Mouse (Mus musculus) heart, adult 2 months (tissue): Measurements from ENCODE around the gene Limd2. TPM values are rescaled to one million over a fixed set of nuclear protein-coding genes. Genes with fewer than 3 reads are reported as not detected.

Experiments
- DNase-seq, 2 experiments: peaks; one replicate each; pipeline ENCODE4 v3.0.0; 2021
- H3K27ac ChIP-seq: fragments of 200-600 bp; 2 replicates; pipeline ENCODE4 v1.8.1; 2022
- H3K27me3 ChIP-seq: fragments of 200-500 bp; 2 replicates; pipeline ENCODE4 v1.6.1; 2012; ENCODE audit warnings: mild to moderate bottlenecking, low read length, inconsistent platforms, mixed read lengths; ENCODE audit not compliant: control insufficient read depth, insufficient read depth
- H3K36me3 ChIP-seq: fragments of 200-500 bp; 2 replicates; pipeline ENCODE4 v1.6.1; 2012; ENCODE audit warnings: low read length, inconsistent platforms; ENCODE audit not compliant: control insufficient read depth, insufficient read depth
- H3K4me1 ChIP-seq: fragments of 200-500 bp; 2 replicates; pipeline ENCODE4 v1.6.1; 2011; ENCODE audit warnings: low read length; ENCODE audit not compliant: control insufficient read depth, insufficient read depth
- H3K4me3 ChIP-seq: fragments of 200-600 bp; 2 replicates; pipeline ENCODE4 v1.8.1; 2022
- H3K79me2 ChIP-seq: fragments of 200-500 bp; replicated peaks from 2 replicates; pipeline ENCODE4 v1.6.1; 2012; ENCODE audit warnings: mild to moderate bottlenecking, inconsistent platforms, low read length, moderate library complexity, mixed read lengths; ENCODE audit not compliant: control insufficient read depth, insufficient read depth
- H3K9ac ChIP-seq: fragments of 200-500 bp; 2 replicates; pipeline ENCODE4 v1.6.1; 2012; ENCODE audit warnings: low read depth, mild to moderate bottlenecking, control low read depth, inconsistent platforms, low read length, mixed read lengths
- CTCF ChIP-seq: fragments of 200-600 bp; IDR thresholded peaks from 2 replicates; pipeline ENCODE4 v1.8.1; 2022; ENCODE audit warnings: antibody characterized with exemption, mild to moderate bottlenecking, moderate library complexity
- EP300 ChIP-seq: fragments of 200-500 bp; IDR thresholded peaks from 2 replicates; pipeline ENCODE4 v1.6.1; 2011; ENCODE audit warnings: low read depth, low read length, control low read depth; ENCODE audit not compliant: insufficient read depth
- POLR2A ChIP-seq: fragments of 200-500 bp; IDR thresholded peaks from 2 replicates; pipeline ENCODE4 v1.6.1; 2011; ENCODE audit warnings: mild to moderate bottlenecking, low read depth, low read length, control low read depth; ENCODE audit not compliant: insufficient read depth
- WGBS: fragments of 180-500 bp; shearing (Covaris S2); methylation state at CpG from one replicate; pipeline ENCODE4 v1.1.7; 2018; 5-methylcytosine and 5-hydroxymethylcytosine counted together
- intact Hi-C: fragments of 180-260 bp; cut with DNase I; formaldehyde crosslinking; loops from one replicate; pipeline ENCODE4 v1.15.1; 2025
- polyA plus RNA-seq: library from polyadenylated mRNA; depleted of rRNA; stranded (reverse); fragments of >200 nt; gene quantifications from 2 replicates; pipeline ENCODE4 v1.2.3, GENCODE M21; 2012
- total RNA-seq, 2 experiments: library from RNA; stranded (reverse); gene quantifications; 2 replicates each; pipeline ENCODE4 v1.2.3; 2021

The Limd2 gene
- total and polyA plus RNA-seq, 3 experiments = 3.6 to 11.5 (median 4.7) TPM

DNA sequence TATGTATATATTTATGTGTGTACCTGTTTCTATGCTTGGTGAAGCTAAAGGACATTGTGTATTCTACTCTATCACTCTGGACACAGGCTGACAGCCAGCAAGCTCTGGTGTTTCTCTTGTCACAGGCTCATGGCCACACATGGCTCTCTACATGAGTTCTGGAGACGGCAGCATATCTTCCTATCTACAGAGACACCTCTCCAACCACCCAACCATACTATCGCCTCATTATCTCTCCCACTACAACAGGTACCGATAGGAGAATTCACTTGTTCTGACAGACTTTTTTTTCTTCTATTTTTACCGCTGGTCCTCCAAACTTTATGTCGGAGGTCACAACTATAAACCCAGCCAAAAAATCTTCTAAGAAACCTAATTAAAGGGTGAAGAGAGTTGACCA, 31.6 kb upstream of the Limd2 start:
- TF ChIP-seq CTCF = no peak
- TF ChIP-seq EP300 = no peak
- TF ChIP-seq POLR2A = no peak
- no peaks in the 10 kb centered on the region for H3K79me2 ChIP-seq

DNA sequence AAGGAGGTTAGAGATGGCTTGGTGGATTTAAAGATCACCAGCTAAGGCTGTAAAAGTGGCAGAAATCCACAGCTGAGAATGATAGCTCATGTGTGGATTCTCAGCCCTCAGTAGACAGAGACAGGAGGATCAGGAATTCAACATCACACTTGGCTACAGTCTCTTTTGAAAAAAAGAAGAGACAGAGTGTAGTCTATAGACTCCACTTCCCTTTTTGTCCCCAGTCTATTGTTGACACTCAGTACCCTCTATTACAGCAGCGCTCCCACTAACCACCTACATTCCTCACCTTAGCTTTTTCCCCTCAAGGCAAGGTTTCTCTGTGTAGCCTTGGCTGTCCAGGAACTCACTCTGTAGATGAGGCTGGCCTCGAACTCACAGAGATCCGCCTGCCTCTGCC, 31.1 kb upstream of the Limd2 start:
- no peak for DNase-seq
- H3K4me1 ChIP-seq = peaks cover 4% of the 10 kb centered on the region; the same call in 1 of the 2 replicates
- intact Hi-C loops = loop anchor here (2.0 to 10.0 kb wide), 2 partner anchors 31 to 107 kb away; partner anchors contain the start of genes Gm10840, Limd2 and Map3k3
- WGBS = 92% methylated on average over 3 of the region's 3 CpGs
- H3K27me3 ChIP-seq = no peaks in the 10 kb centered on the region
- TF ChIP-seq POLR2A (no peak), EP300 (no peak), CTCF (no peak)
- peaks cover 3% of the 10 kb centered on the region; the same call in 1 of the 2 replicates for H3K36me3 ChIP-seq
- no peak overlapping the region for H3K9ac ChIP-seq
- no peak overlapping the region for H3K4me3 ChIP-seq
- no peaks in the 10 kb centered on the region for H3K79me2 ChIP-seq
- no peak overlapping the region for H3K27ac ChIP-seq

More for the DNA sequence above, 31.6 kb upstream of the Limd2 start:
- DNase-seq = no peak
- 60% methylated on average over 5 of the region's 5 CpGs for WGBS
- H3K27me3 ChIP-seq = no peaks in the 10 kb centered on the region
- no peak overlapping the region for H3K4me3 ChIP-seq
- H3K27ac ChIP-seq = no peak overlapping the region
- H3K4me1 ChIP-seq = peaks cover 4% of the 10 kb centered on the region; the same call in 1 of the 2 replicates
- intact Hi-C loops = loop anchor here (2.0 to 10.0 kb wide), 2 partner anchors 31 to 107 kb away; partner anchors contain the start of genes Gm10840, Limd2 and Map3k3
- no peak overlapping the region for H3K9ac ChIP-seq
- peaks cover 3% of the 10 kb centered on the region; the same call in 1 of the 2 replicates for H3K36me3 ChIP-seq

- TF ChIP-seq CTCF (no peak), POLR2A (no peak), EP300 (no peak)
- WGBS = 89% methylated on average over 4 of the region's 4 CpGs
- no peaks in the 10 kb centered on the region for H3K79me2 ChIP-seq
- DNase-seq = no peak
- H3K27me3 ChIP-seq = no peaks in the 10 kb centered on the region
- H3K9ac ChIP-seq = no peak overlapping the region
- H3K36me3 ChIP-seq = no peaks in the 10 kb centered on the region
- no peaks in the 10 kb centered on the region for H3K4me1 ChIP-seq
- intact Hi-C loops = no loop called here
- H3K4me3 ChIP-seq = no peak overlapping the region
- H3K27ac ChIP-seq = no peak overlapping the region
These were observed 26.7 kb upstream of the Limd2 start for GRCm38 (mm10) chr11:106187326-106187725.

GRCm38 (mm10) chr11:106180449-106180801, 19.8 kb upstream of the Limd2 start:
- no peak overlapping the region for H3K9ac ChIP-seq
- H3K36me3 ChIP-seq = no peaks in the 10 kb centered on the region
- no peaks in the 10 kb centered on the region for H3K27me3 ChIP-seq
- H3K4me1 ChIP-seq = no peaks in the 10 kb centered on the region
- TF ChIP-seq POLR2A (no peak), EP300 (no peak), CTCF (no peak)
- H3K79me2 ChIP-seq = no peaks in the 10 kb centered on the region
- no peak for DNase-seq
- intact Hi-C loops = no loop called here
- 86% methylated on average over 2 of the region's 2 CpGs for WGBS
- no peak overlapping the region for H3K27ac ChIP-seq
- H3K4me3 ChIP-seq = no peak overlapping the region

- 65% methylated on average over 7 of the region's 7 CpGs for WGBS
- DNase-seq = no peak
- H3K79me2 ChIP-seq = no peaks in the 10 kb centered on the region
- no peaks in the 10 kb centered on the region for H3K27me3 ChIP-seq
- no peaks in the 10 kb centered on the region for H3K36me3 ChIP-seq
- TF ChIP-seq CTCF (no peak), EP300 (no peak), POLR2A (no peak)
- H3K4me1 ChIP-seq = no peaks in the 10 kb centered on the region; the same call in 1 of the 2 replicates
- intact Hi-C loops = no loop called here
- no peak overlapping the region for H3K9ac ChIP-seq
- no peak overlapping the region for H3K27ac ChIP-seq
- no peak overlapping the region for H3K4me3 ChIP-seq
These were observed 19.2 kb upstream of the Limd2 start for GRCm38 (mm10) chr11:106179711-106180448.

GRCm38 (mm10) chr11:106178036-106178782, 17.5 kb upstream of the Limd2 start:
- Histone ChIP-seq H3K27ac (no peak overlapping the region), H3K9ac (no peak overlapping the region), H3K4me1 (no peaks in the 10 kb centered on the region; the same call in 1 of the 2 replicates), H3K79me2 (no peaks in the 10 kb centered on the region), H3K36me3 (no peaks in the 10 kb centered on the region), H3K4me3 (no peak overlapping the region), H3K27me3 (no peaks in the 10 kb centered on the region)
- no peak for DNase-seq
- TF ChIP-seq POLR2A (no peak), EP300 (no peak), CTCF (no peak)
- 67% methylated on average over 5 of the region's 5 CpGs for WGBS
- intact Hi-C loops = no loop called here
